Mouse (Mus musculus): Measurements from ENCODE around the gene Bcl6. TPM values are rescaled to one million over a fixed set of nuclear protein-coding genes. Genes with fewer than 3 reads are reported as not detected.

The Bcl6 gene
- polyA plus RNA-seq, 1 experiment from 2014 or later: 0.72 TPM

GRCm38 (mm10) chr16:23968888-23969287 lies 19.8 kb downstream of the Bcl6 start:
- WGBS: 94% methylated on average over 4 of the region's 4 CpGs
- H3K27ac ChIP-seq (ENCODE audit: low read depth, low read length): no peak overlapping the region
- no peak overlapping the region for H3K4me2 ChIP-seq (ENCODE audit: low read depth, low read length)
- no peaks in the 10 kb centered on the region for H3K27me3 ChIP-seq (ENCODE audit: control insufficient read depth, insufficient read depth, low read length)
- ATAC-seq (ENCODE audit: low read depth): no peak
- no peaks in the 10 kb centered on the region for H3K9me3 ChIP-seq (ENCODE audit: control insufficient read depth, low read length)
- no peak overlapping the region for H3K4me3 ChIP-seq (ENCODE audit: low read depth, low read length)
- H3K4me1 ChIP-seq (ENCODE audit: control insufficient read depth, insufficient read depth, low read length): no peaks in the 10 kb centered on the region
- no peaks in the 10 kb centered on the region for H3K36me3 ChIP-seq (ENCODE audit: control insufficient read depth, insufficient read depth, low read length)
- no peak overlapping the region for H3K9ac ChIP-seq (replicated peaks; ENCODE audit: low read depth, low read length)

- no peak overlapping the region for H3K4me3 ChIP-seq (ENCODE audit: low read depth, low read length)
- H3K9ac ChIP-seq (replicated peaks; ENCODE audit: low read depth, low read length): no peak overlapping the region
- no peak overlapping the region for H3K27ac ChIP-seq (ENCODE audit: low read depth, low read length)
- no peaks in the 10 kb centered on the region for H3K36me3 ChIP-seq (ENCODE audit: control insufficient read depth, insufficient read depth, low read length)
- H3K4me1 ChIP-seq (ENCODE audit: control insufficient read depth, insufficient read depth, low read length): no peaks in the 10 kb centered on the region
- H3K4me2 ChIP-seq (ENCODE audit: low read depth, low read length): no peak overlapping the region
- 86% methylated on average over 7 of the region's 7 CpGs for WGBS
- no peaks in the 10 kb centered on the region for H3K27me3 ChIP-seq (ENCODE audit: control insufficient read depth, insufficient read depth, low read length)
- no peak for ATAC-seq (ENCODE audit: low read depth)
- no peaks in the 10 kb centered on the region for H3K9me3 ChIP-seq (ENCODE audit: control insufficient read depth, low read length)
Observed at GRCm38 (mm10) chr16:23967301-23967700, 21.4 kb downstream of the Bcl6 start.

GRCm38 (mm10) chr16:23966066-23966465 lies 22.6 kb downstream of the Bcl6 start:
- H3K4me1 ChIP-seq (ENCODE audit: control insufficient read depth, insufficient read depth, low read length): no peaks in the 10 kb centered on the region
- H3K9ac ChIP-seq (replicated peaks; ENCODE audit: low read depth, low read length): no peak overlapping the region
- no peak overlapping the region for H3K4me3 ChIP-seq (ENCODE audit: low read depth, low read length)
- no peak for ATAC-seq (ENCODE audit: low read depth)
- H3K9me3 ChIP-seq (ENCODE audit: control insufficient read depth, low read length): no peaks in the 10 kb centered on the region
- no peak overlapping the region for H3K27ac ChIP-seq (ENCODE audit: low read depth, low read length)
- no peaks in the 10 kb centered on the region for H3K27me3 ChIP-seq (ENCODE audit: control insufficient read depth, insufficient read depth, low read length)
- 93% methylated on average over 14 of the region's 14 CpGs for WGBS
- no peaks in the 10 kb centered on the region for H3K36me3 ChIP-seq (ENCODE audit: control insufficient read depth, insufficient read depth, low read length)
- no peak overlapping the region for H3K4me2 ChIP-seq (ENCODE audit: low read depth, low read length)

GRCm38 (mm10) chr16:23964706-23965367 lies 23.8 kb downstream of the Bcl6 start:
- H3K27me3 ChIP-seq (ENCODE audit: control insufficient read depth, insufficient read depth, low read length): no peaks in the 10 kb centered on the region
- 82% methylated on average over 14 of the region's 14 CpGs for WGBS
- H3K4me1 ChIP-seq (ENCODE audit: control insufficient read depth, insufficient read depth, low read length): no peaks in the 10 kb centered on the region
- ATAC-seq (ENCODE audit: low read depth): no peak
- H3K27ac ChIP-seq (ENCODE audit: low read depth, low read length): no peak overlapping the region
- no peak overlapping the region for H3K4me2 ChIP-seq (ENCODE audit: low read depth, low read length)
- H3K9ac ChIP-seq (replicated peaks; ENCODE audit: low read depth, low read length): no peak overlapping the region
- no peaks in the 10 kb centered on the region for H3K36me3 ChIP-seq (ENCODE audit: control insufficient read depth, insufficient read depth, low read length)
- H3K4me3 ChIP-seq (ENCODE audit: low read depth, low read length): no peak overlapping the region
- no peaks in the 10 kb centered on the region for H3K9me3 ChIP-seq (ENCODE audit: control insufficient read depth, low read length)

- no peak for ATAC-seq (ENCODE audit: low read depth)
Observed at GRCm38 (mm10) chr16:23963896-23964668, 24.6 kb downstream of the Bcl6 start.

GRCm38 (mm10) chr16:23962401-23962800 lies 26.3 kb downstream of the Bcl6 start:
- no peak overlapping the region for H3K27ac ChIP-seq (ENCODE audit: low read depth, low read length)
- H3K36me3 ChIP-seq (ENCODE audit: control insufficient read depth, insufficient read depth, low read length): no peaks in the 10 kb centered on the region
- no peak overlapping the region for H3K4me2 ChIP-seq (ENCODE audit: low read depth, low read length)
- no peak overlapping the region for H3K9ac ChIP-seq (replicated peaks; ENCODE audit: low read depth, low read length)
- WGBS: 90% methylated on average over 2 of the region's 2 CpGs
- no peak for ATAC-seq (ENCODE audit: low read depth)
- no peaks in the 10 kb centered on the region for H3K27me3 ChIP-seq (ENCODE audit: control insufficient read depth, insufficient read depth, low read length)
- no peak overlapping the region for H3K4me3 ChIP-seq (ENCODE audit: low read depth, low read length)
- H3K9me3 ChIP-seq (ENCODE audit: control insufficient read depth, low read length): no peaks in the 10 kb centered on the region
- H3K4me1 ChIP-seq (ENCODE audit: control insufficient read depth, insufficient read depth, low read length): no peaks in the 10 kb centered on the region

More at GRCm38 (mm10) chr16:23963896-23964668, 24.6 kb downstream of the Bcl6 start:
- no peak overlapping the region for H3K4me2 ChIP-seq (ENCODE audit: low read depth, low read length)
- no peak overlapping the region for H3K9ac ChIP-seq (replicated peaks; ENCODE audit: low read depth, low read length)
- no peaks in the 10 kb centered on the region for H3K9me3 ChIP-seq (ENCODE audit: control insufficient read depth, low read length)
- H3K4me3 ChIP-seq (ENCODE audit: low read depth, low read length): no peak overlapping the region
- WGBS: 59% methylated on average over 22 of the region's 22 CpGs
- no peak overlapping the region for H3K27ac ChIP-seq (ENCODE audit: low read depth, low read length)
- H3K36me3 ChIP-seq (ENCODE audit: control insufficient read depth, insufficient read depth, low read length): no peaks in the 10 kb centered on the region
- H3K27me3 ChIP-seq (ENCODE audit: control insufficient read depth, insufficient read depth, low read length): no peaks in the 10 kb centered on the region
- no peaks in the 10 kb centered on the region for H3K4me1 ChIP-seq (ENCODE audit: control insufficient read depth, insufficient read depth, low read length)

GRCm38 (mm10) chr16:23958938-23959337 lies 29.7 kb downstream of the Bcl6 start:
- no peak overlapping the region for H3K4me3 ChIP-seq (ENCODE audit: low read depth, low read length)
- H3K4me1 ChIP-seq (ENCODE audit: control insufficient read depth, insufficient read depth, low read length): no peaks in the 10 kb centered on the region
- H3K9me3 ChIP-seq (ENCODE audit: control insufficient read depth, low read length): no peaks in the 10 kb centered on the region
- H3K27ac ChIP-seq (ENCODE audit: low read depth, low read length): no peak overlapping the region
- H3K4me2 ChIP-seq (ENCODE audit: low read depth, low read length): no peak overlapping the region
- no peak overlapping the region for H3K9ac ChIP-seq (replicated peaks; ENCODE audit: low read depth, low read length)
- H3K27me3 ChIP-seq (ENCODE audit: control insufficient read depth, insufficient read depth, low read length): no peaks in the 10 kb centered on the region
- no peaks in the 10 kb centered on the region for H3K36me3 ChIP-seq (ENCODE audit: control insufficient read depth, insufficient read depth, low read length)
- no peak for ATAC-seq (ENCODE audit: low read depth)

- Histone ChIP-seq H3K9me3 (ENCODE audit: control insufficient read depth, low read length) (no peaks in the 10 kb centered on the region), H3K9ac (replicated peaks; ENCODE audit: low read depth, low read length) (no peak overlapping the region), H3K4me3 (ENCODE audit: low read depth, low read length) (no peak overlapping the region), H3K27me3 (ENCODE audit: control insufficient read depth, insufficient read depth, low read length) (no peaks in the 10 kb centered on the region), H3K36me3 (ENCODE audit: control insufficient read depth, insufficient read depth, low read length) (no peaks in the 10 kb centered on the region), H3K4me2 (ENCODE audit: low read depth, low read length) (no peak overlapping the region), H3K27ac (ENCODE audit: low read depth, low read length) (no peak overlapping the region), H3K4me1 (ENCODE audit: control insufficient read depth, insufficient read depth, low read length) (no peaks in the 10 kb centered on the region)
- WGBS: 0% methylated on average over 1 of the region's 1 CpGs
- no peak for ATAC-seq (ENCODE audit: low read depth)
Observed at GRCm38 (mm10) chr16:23953959-23954260, 34.7 kb downstream of the Bcl6 start.

- H3K4me1 ChIP-seq (ENCODE audit: control insufficient read depth, insufficient read depth, low read length): no peaks in the 10 kb centered on the region
- H3K27me3 ChIP-seq (ENCODE audit: control insufficient read depth, insufficient read depth, low read length): no peaks in the 10 kb centered on the region
- no peak overlapping the region for H3K9ac ChIP-seq (replicated peaks; ENCODE audit: low read depth, low read length)
- ATAC-seq (ENCODE audit: low read depth): peak; percentile 70
- 46% methylated on average over 11 of the region's 11 CpGs for WGBS
- no peak overlapping the region for H3K27ac ChIP-seq (ENCODE audit: low read depth, low read length)
- H3K4me2 ChIP-seq (ENCODE audit: low read depth, low read length): no peak overlapping the region
- H3K9me3 ChIP-seq (ENCODE audit: control insufficient read depth, low read length): no peaks in the 10 kb centered on the region
- H3K36me3 ChIP-seq (ENCODE audit: control insufficient read depth, insufficient read depth, low read length): no peaks in the 10 kb centered on the region
- no peak overlapping the region for H3K4me3 ChIP-seq (ENCODE audit: low read depth, low read length)
Observed at GRCm38 (mm10) chr16:23953189-23953958, 35.3 kb downstream of the Bcl6 start.

Data from neural tube, embryonic 14.5 days (tissue).